Mouse (Mus musculus) brain, embryonic 14.5 days (tissue): ENCODE results near the gene Hspb7.

Experiments
- CTCF ChIP-seq: fragments of 200-500 bp; IDR thresholded peaks from 2 replicates; pipeline ENCODE4 v1.5.1; 2012; ENCODE audit warnings: inconsistent platforms, mild to moderate bottlenecking, moderate library complexity, borderline replicate concordance; ENCODE audit not compliant: insufficient read depth, insufficient read length; ENCODE audit errors: extremely low read depth
- POLR2A ChIP-seq: fragments of 200-500 bp; IDR thresholded peaks from 2 replicates; pipeline ENCODE4 v1.6.1; 2012; ENCODE audit warnings: mild to moderate bottlenecking, inconsistent platforms, borderline replicate concordance; ENCODE audit not compliant: poor library complexity, insufficient read depth, insufficient read length, severe bottlenecking; ENCODE audit errors: extremely low read depth

DNA sequence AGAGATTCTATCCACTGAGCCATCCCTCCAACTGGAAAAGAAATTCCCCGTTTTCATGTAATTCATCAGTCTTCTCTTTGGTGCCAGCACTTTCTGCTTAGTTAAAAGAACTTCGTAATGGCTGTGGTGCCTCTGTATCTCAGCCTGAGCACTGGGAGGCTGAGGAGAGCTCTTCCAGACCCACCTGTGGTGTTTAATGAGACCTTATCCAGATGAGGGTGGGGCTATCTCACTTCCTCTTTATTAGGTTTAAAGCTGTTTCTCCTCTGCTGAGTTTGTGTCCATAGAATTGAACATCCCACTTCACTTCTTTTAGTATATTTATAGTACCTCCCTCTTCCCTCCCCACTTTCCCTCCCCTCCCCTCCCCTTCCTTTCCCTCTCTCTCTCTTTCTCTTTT, 30.7 kb downstream of the Hspb7 start:
- no peak for TF ChIP-seq CTCF
- TF ChIP-seq POLR2A: no peak
